21 mouse cellular contexts compared by ENCODE assay signal in the genomic region with DNA sequence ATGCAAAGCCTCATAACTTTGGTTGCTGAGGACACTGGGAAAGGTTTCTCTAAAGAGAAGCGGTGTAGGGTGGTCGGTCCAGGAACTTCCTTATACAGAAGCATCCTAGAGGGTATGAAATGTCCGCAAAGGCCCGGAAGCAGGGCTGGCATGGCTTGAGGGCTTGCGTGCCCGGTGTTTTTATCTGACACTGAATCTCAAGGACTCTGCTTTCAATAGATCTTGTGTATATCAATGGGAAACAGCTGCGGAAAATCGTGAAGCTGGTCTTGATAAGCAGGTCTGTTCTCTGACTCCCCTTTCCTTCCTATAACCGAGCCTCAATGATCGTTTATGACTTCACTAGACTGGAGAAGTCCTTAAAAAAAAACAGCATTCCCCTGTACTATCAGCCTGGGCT.
DNase-seq lines count a peak whose midpoint lies in the region; ATAC-seq and TF ChIP-seq lines count a peak whose summit lies in the region.
"Had no signal": no experiment of that assay in that cellular context is flagged by ENCODE, and none has a peak within 500 bp of the region (broad histone marks: within the 10 kb centered on the region; RNA-seq: fewer than 3 reads in every experiment).

No protein-coding gene starts in this region.

- TF ChIP-seq EP300 in lung, postnatal 0 days (IDR thresholded peaks at IDR 0.05) = peak; percentile 24; the same call in 1 of the 2 replicates

- no peak overlapping the region for H3K27ac ChIP-seq in lung, postnatal 0 days (ENCODE audit: low read length)
- no peak overlapping the region for H3K27ac ChIP-seq in embryonic facial prominence, embryonic 12.5 days
- H3K27ac ChIP-seq in hindbrain, postnatal 0 days = no peak overlapping the region
- H3K27ac ChIP-seq: forebrain, embryonic 15.5 days; heart, embryonic 13.5 days; hindbrain, embryonic 12.5 days had no signal

- no peak for TF ChIP-seq CTCF in lung, postnatal 0 days (IDR thresholded peaks at IDR 0.05)
- no peak for TF ChIP-seq CTCF in hindbrain, postnatal 0 days (IDR thresholded peaks at IDR 0.05; ENCODE audit: low read depth)

- peak overlapping the region; percentile 42 for H3K4me2 ChIP-seq in lung, postnatal 0 days (replicated peaks; ENCODE audit: low read depth, low read length)
- 0 out of 2 replicates have a peak overlapping the region, but pooled peaks have one; percentile 2 for H3K4me2 ChIP-seq in embryonic facial prominence, embryonic 12.5 days (replicated peaks)
- H3K4me2 ChIP-seq in hindbrain, postnatal 0 days (ENCODE audit: low read depth, low read length) = no peak overlapping the region
- H3K4me2 ChIP-seq: forebrain, embryonic 15.5 days; heart, embryonic 13.5 days; hindbrain, embryonic 12.5 days had no signal

- no peak for ATAC-seq in lung, postnatal 0 days
- no peak for ATAC-seq in embryonic facial prominence, embryonic 12.5 days (ENCODE audit: insufficient number of reproducible peaks, insufficient read depth, low FRiP score, low TSS enrichment)
- ATAC-seq in hematopoietic stem cell, adult 5-6 weeks (replicated peaks in 1 of 2; ENCODE audit: insufficient read depth in 1 of 2, low FRiP score in 2 of 2, low TSS enrichment in 1 of 2, low read depth in 1 of 2, poor library complexity in 2 of 2, severe bottlenecking in 2 of 2) = peak; percentile 44 to 74
- no peak for ATAC-seq in hindbrain, postnatal 0 days
- ATAC-seq: activated CD4-positive, CD25-positive, alpha-beta regulatory T cell, adult 4 months; forebrain, embryonic 15.5 days; hindbrain, embryonic 16.5 days; Patski had no signal

- no peaks in the 10 kb centered on the region for H3K9me3 ChIP-seq in lung, postnatal 0 days (ENCODE audit: low read length)
- H3K9me3 ChIP-seq in embryonic facial prominence, embryonic 12.5 days = no peaks in the 10 kb centered on the region
- H3K9me3 ChIP-seq in hindbrain, postnatal 0 days (ENCODE audit: low read length) = no peaks in the 10 kb centered on the region
- H3K9me3 ChIP-seq: forebrain, embryonic 15.5 days; hindbrain, embryonic 12.5 days had no signal

- H3K27me3 ChIP-seq in lung, postnatal 0 days (replicated peaks; ENCODE audit: insufficient read depth, low read length) = no peaks in the 10 kb centered on the region
- H3K27me3 ChIP-seq in embryonic facial prominence, embryonic 12.5 days = no peaks in the 10 kb centered on the region
- H3K27me3 ChIP-seq in hindbrain, postnatal 0 days (ENCODE audit: insufficient read depth, low read length) = no peaks in the 10 kb centered on the region
- H3K27me3 ChIP-seq: forebrain, embryonic 15.5 days; heart, embryonic 13.5 days; hindbrain, embryonic 12.5 days; Patski had no signal

- 38% methylated on average over 10 of the region's 10 CpGs for WGBS in lung, postnatal 0 days
- WGBS in embryonic facial prominence, embryonic 12.5 days = 47% methylated on average over 10 of the region's 10 CpGs
- 87% methylated on average over 10 of the region's 10 CpGs for WGBS in hindbrain, postnatal 0 days

- H3K9ac ChIP-seq in lung, postnatal 0 days (replicated peaks; ENCODE audit: low read depth) = no peak overlapping the region
- no peak overlapping the region for H3K9ac ChIP-seq in embryonic facial prominence, embryonic 12.5 days
- no peak overlapping the region for H3K9ac ChIP-seq in hindbrain, postnatal 0 days (replicated peaks; ENCODE audit: low read length)
- H3K9ac ChIP-seq: forebrain, embryonic 15.5 days; heart, embryonic 13.5 days; hindbrain, embryonic 12.5 days had no signal

- peak; percentile 85 for DNase-seq in heart, adult 11 months
- no peak for DNase-seq in heart, adult 9 months (ENCODE audit: low spot score in 2 of 2)
- DNase-seq in lung, postnatal 0 days (ENCODE audit: low spot score) = no peak
- no peak for DNase-seq in lung, adult 18-20 months
- no peak for DNase-seq in hindbrain, postnatal 0 days (ENCODE audit: low spot score)
- no peak for DNase-seq in Muller cell, postnatal 12 days (ENCODE audit: inconsistent ontology term)
- DNase-seq: adrenal gland, adult 2 months; adrenal gland, postnatal 36 days; cerebellum, adult 2 months; cerebellum, postnatal 10 days; embryo, embryonic 11 days; gastrocnemius, postnatal 10 days; heart, postnatal 36 days had no signal

- no peaks in the 10 kb centered on the region for H3K4me1 ChIP-seq in lung, postnatal 0 days (ENCODE audit: insufficient read depth, low read depth, low read length)
- no peaks in the 10 kb centered on the region for H3K4me1 ChIP-seq in embryonic facial prominence, embryonic 12.5 days
- no peaks in the 10 kb centered on the region for H3K4me1 ChIP-seq in hindbrain, postnatal 0 days (ENCODE audit: insufficient read depth, low read length)
- H3K4me1 ChIP-seq: forebrain, embryonic 15.5 days; heart, embryonic 13.5 days had no signal

- H3K36me3 ChIP-seq in lung, postnatal 0 days (ENCODE audit: insufficient read depth, low read length) = no peaks in the 10 kb centered on the region
- no peaks in the 10 kb centered on the region for H3K36me3 ChIP-seq in embryonic facial prominence, embryonic 12.5 days
- H3K36me3 ChIP-seq in hindbrain, postnatal 0 days (ENCODE audit: insufficient read depth, low read length) = no peaks in the 10 kb centered on the region
- H3K36me3 ChIP-seq: forebrain, embryonic 15.5 days; heart, embryonic 13.5 days; hindbrain, embryonic 12.5 days had no signal

- H3K4me3 ChIP-seq in lung, postnatal 0 days (ENCODE audit: low read depth, low read length) = no peak overlapping the region
- no peak overlapping the region for H3K4me3 ChIP-seq in embryonic facial prominence, embryonic 12.5 days
- H3K4me3 ChIP-seq in hindbrain, postnatal 0 days (ENCODE audit: low read length) = no peak overlapping the region
- H3K4me3 ChIP-seq: forebrain, embryonic 15.5 days; heart, embryonic 13.5 days; hindbrain, embryonic 12.5 days had no signal

Comparison
In these comparisons a context has a peak if more than half of its experiments do, and no peak if none do; other contexts are left out.
1. ATAC-seq: peak in hematopoietic stem cell, adult 5-6 weeks (2 of 2); none in lung, postnatal 0 days (single experiment), embryonic facial prominence, embryonic 12.5 days (single experiment) and hindbrain, postnatal 0 days (single experiment).